Mouse (Mus musculus) hindbrain, embryonic 16.5 days (tissue): ENCODE data around the gene Ube2h. TPM values are rescaled to one million over a fixed set of nuclear protein-coding genes. Genes with fewer than 3 reads are reported as not detected.

ENCODE experiments used
- ATAC-seq: fragments of 200-750 bp; cut with Nextera tagmentation; 2 replicates; pipeline ENCODE4 v1.8.0; 2017; ENCODE audit warnings: moderate TSS enrichment, moderate library complexity
- H3K27ac ChIP-seq: fragments of 300-500 bp; sonication (generic); 2 replicates; pipeline ENCODE4 v1.5.1; 2014; ENCODE audit warnings: low read depth, mild to moderate bottlenecking, control low read depth, low read length, moderate library complexity
- H3K27me3 ChIP-seq: fragments of 300-500 bp; sonication (generic); replicated peaks from 2 replicates; pipeline ENCODE4 v1.6.1; 2014; ENCODE audit warnings: low read length; ENCODE audit not compliant: control insufficient read depth, insufficient read depth
- H3K36me3 ChIP-seq: fragments of 300-500 bp; sonication (generic); 2 replicates; pipeline ENCODE4 v1.6.1; 2014; ENCODE audit warnings: mild to moderate bottlenecking, low read length, moderate library complexity, mixed read lengths; ENCODE audit not compliant: control insufficient read depth, insufficient read depth
- H3K4me1 ChIP-seq: fragments of 300-500 bp; sonication (generic); 2 replicates; pipeline ENCODE4 v1.6.1; 2014; ENCODE audit warnings: low read depth, low read length; ENCODE audit not compliant: control insufficient read depth, insufficient read depth
- H3K4me2 ChIP-seq: fragments of 300-500 bp; sonication (generic); 2 replicates; pipeline ENCODE4 v1.6.1; 2014; ENCODE audit warnings: mild to moderate bottlenecking, low read length, control low read depth, moderate library complexity
- H3K4me3 ChIP-seq: fragments of 300-500 bp; sonication (generic); 2 replicates; pipeline ENCODE4 v1.5.1; 2014; ENCODE audit warnings: mild to moderate bottlenecking, low read length, control low read depth, moderate library complexity
- H3K9ac ChIP-seq: fragments of 300-500 bp; sonication (generic); 2 replicates; pipeline ENCODE4 v1.6.1; 2014; ENCODE audit warnings: low read depth, mild to moderate bottlenecking, control low read depth, low read length, moderate library complexity
- H3K9me3 ChIP-seq: fragments of 300-500 bp; sonication (generic); 2 replicates; pipeline ENCODE4 v1.6.1; 2014; ENCODE audit warnings: mild to moderate bottlenecking, low read length, moderate library complexity; ENCODE audit not compliant: control insufficient read depth
- WGBS: fragments of 180-500 bp; shearing (Covaris S2); extraction: QIAGEN DNeasy Blood & Tissue Kit; methylation state at CpG from one replicate; pipeline ENCODE4 v1.1.7; 2014; 5-methylcytosine and 5-hydroxymethylcytosine counted together
- polyA plus RNA-seq: library from polyadenylated mRNA; unstranded; fragments of >200 nt; fragmentation: Nextera tagmentation; extraction: Ambion mirVana; gene quantifications from 2 replicates; pipeline ENCODE4 v1.2.1, GENCODE M21; 2015

Gene Ube2h
- polyA plus RNA-seq, 1 experiment from 2014 or later = 53.1 TPM

DNA sequence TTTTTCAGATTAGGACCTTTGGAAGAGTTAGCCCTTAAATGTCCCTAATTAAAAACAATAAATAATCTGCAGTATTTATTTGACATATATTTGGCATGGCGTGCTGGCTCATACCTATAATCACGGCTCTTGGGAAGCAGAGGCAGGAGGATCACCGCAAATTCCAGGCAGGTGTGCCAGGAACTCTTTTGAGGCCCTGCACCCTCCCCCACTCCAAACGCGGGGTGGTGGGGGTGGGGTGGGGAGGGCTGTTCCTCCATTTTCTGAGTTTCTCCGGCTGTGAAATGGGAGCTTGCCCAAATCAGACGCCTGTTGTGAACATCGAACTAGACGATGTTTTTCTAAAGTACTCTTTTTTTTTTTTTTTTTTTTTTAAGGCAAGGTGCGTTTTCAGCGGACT is 125.3 kb downstream of the Ube2h start:
- Histone ChIP-seq H3K4me2 (no peak overlapping the region), H3K9me3 (peaks cover 2% of the 10 kb centered on the region; the same call in 1 of the 2 replicates), H3K4me3 (no peak overlapping the region), H3K9ac (no peak overlapping the region), H3K27me3 (peaks cover 58% of the 10 kb centered on the region), H3K36me3 (no peaks in the 10 kb centered on the region), H3K27ac (no peak overlapping the region), H3K4me1 (peaks cover 16% of the 10 kb centered on the region)
- no peak for ATAC-seq
- whole genome bisulfite sequencing = 19% methylated on average over 11 of the region's 11 CpGs

DNA sequence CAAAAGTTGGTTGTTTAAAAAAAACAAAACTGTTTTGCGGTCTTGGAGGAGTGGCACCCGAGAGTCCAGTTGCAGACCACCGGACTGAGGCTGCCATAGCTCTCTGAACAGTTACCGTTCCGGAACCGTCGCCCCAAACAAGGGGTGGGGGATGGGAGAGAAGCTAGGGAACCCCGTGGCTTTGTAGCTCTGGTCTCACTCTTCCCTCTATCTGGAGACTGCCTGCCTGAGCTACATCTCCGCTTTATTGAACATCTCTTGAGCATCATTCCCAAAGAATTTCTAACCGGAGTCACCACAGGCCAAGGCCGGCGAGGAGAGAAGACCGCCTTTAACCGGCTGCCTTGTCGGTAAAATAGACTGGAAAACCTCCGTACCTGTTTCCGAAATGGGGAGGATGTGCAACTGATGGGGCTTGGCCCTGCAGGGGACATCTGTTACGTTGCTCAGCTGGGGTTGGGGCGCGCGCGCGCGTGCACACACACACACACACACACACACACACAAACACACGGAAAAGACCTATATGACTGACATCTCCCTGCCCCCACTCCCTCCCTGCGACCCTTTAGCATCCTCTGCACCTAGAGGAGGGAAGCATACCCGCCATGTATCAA is 126.2 kb downstream of the Ube2h start:
- Histone ChIP-seq H3K27me3 (peaks cover 66% of the 10 kb centered on the region), H3K4me2 (no peak overlapping the region), H3K36me3 (no peaks in the 10 kb centered on the region), H3K4me1 (peaks cover 22% of the 10 kb centered on the region), H3K9ac (no peak overlapping the region), H3K9me3 (no peaks in the 10 kb centered on the region), H3K4me3 (no peak overlapping the region), H3K27ac (no peak overlapping the region)
- WGBS = 3% methylated on average over 27 of the region's 27 CpGs
- ATAC-seq = no peak

DNA sequence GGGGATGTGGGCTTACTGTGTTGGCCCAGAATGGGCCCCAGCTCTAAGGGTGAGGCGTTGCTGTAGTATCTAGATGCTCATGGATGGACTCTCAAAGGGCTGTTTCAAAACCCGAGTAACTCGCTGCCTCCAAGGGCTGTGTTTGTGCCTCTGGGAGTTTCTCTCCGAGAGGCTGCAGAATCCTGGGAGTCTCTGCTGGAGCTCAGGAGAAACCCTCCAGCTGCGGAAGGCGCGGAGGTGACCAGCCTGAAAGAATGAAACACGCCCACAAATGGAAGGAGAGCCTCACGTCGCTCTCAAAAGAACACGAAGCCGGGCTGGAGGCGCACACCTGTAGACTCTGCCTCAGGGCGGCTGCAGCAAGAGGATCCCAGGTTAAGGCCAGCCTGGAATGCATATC is 127.0 kb downstream of the Ube2h start:
- Histone ChIP-seq H3K4me2 (no peak overlapping the region), H3K4me1 (peaks cover 22% of the 10 kb centered on the region), H3K9me3 (no peaks in the 10 kb centered on the region), H3K4me3 (no peak overlapping the region), H3K36me3 (no peaks in the 10 kb centered on the region), H3K9ac (no peak overlapping the region), H3K27me3 (peaks cover 69% of the 10 kb centered on the region), H3K27ac (no peak overlapping the region)
- ATAC-seq = no peak
- WGBS = 6% methylated on average over 14 of the region's 14 CpGs

DNA sequence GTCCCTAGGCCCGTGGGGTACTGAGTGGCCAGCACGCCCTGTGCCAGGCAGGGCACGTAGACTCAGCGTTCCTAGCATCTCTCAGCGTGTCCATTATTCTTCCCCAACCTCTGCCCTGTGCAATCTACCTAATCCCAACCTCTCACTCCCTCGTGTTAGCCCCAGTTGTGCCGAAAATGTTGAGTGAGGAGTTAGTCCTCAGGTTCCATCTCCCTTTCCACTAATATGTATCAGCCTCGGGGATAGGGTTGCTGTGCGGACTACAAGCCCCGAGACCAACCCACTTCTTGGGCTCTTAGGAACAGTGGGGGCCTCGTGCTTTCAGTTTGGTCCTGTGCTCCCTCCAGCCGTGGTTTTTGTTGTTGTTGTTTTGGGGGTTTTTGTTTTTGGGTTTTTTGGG is 127.8 kb downstream of the Ube2h start:
- Histone ChIP-seq H3K9ac (no peak overlapping the region), H3K9me3 (no peaks in the 10 kb centered on the region), H3K4me2 (no peak overlapping the region), H3K27me3 (peaks cover 74% of the 10 kb centered on the region), H3K4me3 (no peak overlapping the region), H3K4me1 (peaks cover 22% of the 10 kb centered on the region), H3K27ac (no peak overlapping the region), H3K36me3 (no peaks in the 10 kb centered on the region)
- ATAC-seq = no peak
- WGBS = 5% methylated on average over 12 of the region's 12 CpGs

DNA sequence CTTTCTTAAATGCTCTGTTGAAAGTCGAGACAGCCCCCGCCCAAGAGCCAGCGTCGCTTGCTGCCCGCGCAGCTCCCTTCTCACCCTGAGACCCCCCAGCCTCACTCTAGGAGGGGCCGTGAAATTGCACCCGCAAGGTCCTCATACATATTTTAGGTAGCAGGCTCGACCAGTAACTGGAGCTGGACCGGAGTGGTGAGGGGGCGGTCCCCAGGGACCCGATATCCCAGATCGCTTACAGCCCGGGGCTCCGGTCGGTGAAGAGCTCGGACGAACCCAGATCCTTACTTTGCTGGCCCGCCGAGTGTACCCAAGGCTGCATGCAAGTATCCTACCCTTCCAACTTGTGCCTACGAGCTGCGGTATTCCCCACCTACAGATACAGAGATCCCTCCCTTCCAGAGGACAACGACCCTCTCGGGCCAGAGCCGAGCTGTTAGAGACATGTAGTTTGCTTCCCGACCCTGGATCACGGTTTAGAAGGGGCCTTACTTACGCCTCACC is 128.4 kb downstream of the Ube2h start:
- WGBS = 0% methylated on average over 28 of the region's 28 CpGs
- no peaks in the 10 kb centered on the region for H3K36me3 ChIP-seq
- peak overlapping the region; percentile 38 for H3K4me2 ChIP-seq
- H3K27ac ChIP-seq = no peak overlapping the region
- peaks cover 74% of the 10 kb centered on the region for H3K27me3 ChIP-seq
- peaks cover 22% of the 10 kb centered on the region for H3K4me1 ChIP-seq
- no peak; the same call in 1 of the 2 replicates for ATAC-seq
- H3K9me3 ChIP-seq = no peaks in the 10 kb centered on the region
- peak overlapping the region; percentile 10 for H3K4me3 ChIP-seq
- no peak overlapping the region; the same call in 1 of the 2 replicates for H3K9ac ChIP-seq

DNA sequence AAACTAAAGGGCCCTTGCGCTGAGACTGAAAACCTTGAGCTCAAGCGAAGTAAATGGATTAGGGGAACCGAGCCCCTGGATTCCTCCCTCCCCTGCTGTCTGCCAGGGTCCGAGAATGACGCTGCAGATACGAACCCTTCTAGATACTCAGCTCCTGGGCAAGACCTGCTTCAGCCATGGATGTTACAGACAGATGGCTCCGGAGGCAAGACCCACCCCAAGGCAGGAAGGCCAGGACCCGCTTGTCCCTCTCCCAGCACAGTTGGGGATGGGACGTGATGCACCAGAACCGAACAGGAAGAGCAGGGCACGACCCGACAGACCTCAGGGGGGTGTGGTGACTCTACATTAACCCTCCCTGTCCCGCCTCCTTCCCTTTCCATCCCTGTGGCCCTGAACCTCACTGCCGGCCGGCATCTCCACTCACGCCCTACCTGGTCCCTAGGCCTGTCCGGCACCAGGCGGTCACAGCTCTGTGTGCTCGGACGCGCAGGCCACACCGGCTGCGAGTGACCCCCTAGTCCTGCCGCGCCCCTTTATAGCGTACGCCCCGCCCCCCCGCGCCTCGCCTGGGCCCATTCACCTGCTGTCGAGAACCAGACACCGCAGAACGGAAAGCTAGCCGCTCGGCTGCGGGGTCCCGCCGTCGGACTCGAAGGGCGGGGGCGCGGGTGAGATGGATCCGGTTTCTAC is 129.0 kb downstream of the Ube2h start:
- peak overlapping the region; percentile 10; the same call in 1 of the 2 replicates for H3K4me3 ChIP-seq
- peak; percentile 35; the same call in 1 of the 2 replicates for ATAC-seq
- H3K4me2 ChIP-seq = peak overlapping the region; percentile 38
- WGBS = 0% methylated on average over 45 of the region's 45 CpGs
- H3K36me3 ChIP-seq = no peaks in the 10 kb centered on the region
- H3K9me3 ChIP-seq = no peaks in the 10 kb centered on the region
- H3K4me1 ChIP-seq = peaks cover 22% of the 10 kb centered on the region
- H3K27ac ChIP-seq = no peak overlapping the region
- peaks cover 73% of the 10 kb centered on the region for H3K27me3 ChIP-seq
- H3K9ac ChIP-seq = no peak overlapping the region

DNA sequence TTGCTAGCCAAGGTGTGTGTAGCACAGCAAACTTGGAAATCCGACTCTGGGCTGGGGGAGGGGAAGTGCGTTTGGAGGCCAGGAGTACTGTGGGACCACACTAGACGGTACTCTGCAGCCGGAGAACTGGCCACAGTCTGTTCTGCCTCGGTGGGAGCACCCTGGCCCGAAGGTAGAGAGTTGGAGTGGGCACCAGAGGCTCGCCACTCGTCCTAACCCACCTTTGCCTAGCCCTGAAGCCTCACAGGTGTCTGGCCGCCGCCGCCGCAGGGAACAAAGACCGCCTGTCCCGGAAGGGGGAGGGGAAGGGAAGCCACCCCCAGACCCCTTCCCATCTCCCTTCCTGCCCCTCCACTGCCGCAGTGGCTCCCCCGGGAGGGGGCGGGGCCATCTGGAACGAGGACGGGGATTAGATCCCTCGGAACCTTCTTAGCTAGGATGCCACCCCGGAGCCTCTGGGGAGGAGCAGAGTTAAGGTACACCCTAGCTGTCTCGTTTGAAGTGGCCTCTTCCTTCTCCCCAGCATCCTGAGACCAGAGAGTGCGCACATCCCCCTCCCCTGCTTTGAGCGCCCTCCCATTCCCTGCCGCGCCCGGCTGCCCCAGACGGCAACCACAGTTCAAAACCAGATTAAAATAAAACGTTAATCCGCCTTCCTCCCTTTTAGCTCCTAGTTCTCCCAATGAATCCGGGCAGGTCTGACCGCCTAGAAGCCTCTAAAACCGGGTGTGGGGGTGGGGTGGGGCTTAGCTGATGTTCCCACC is 129.7 kb downstream of the Ube2h start:
- peaks cover 22% of the 10 kb centered on the region for H3K4me1 ChIP-seq
- no peak overlapping the region for H3K27ac ChIP-seq
- H3K9ac ChIP-seq = no peak overlapping the region
- no peak overlapping the region; the same call in 1 of the 2 replicates for H3K4me2 ChIP-seq
- H3K36me3 ChIP-seq = no peaks in the 10 kb centered on the region
- ATAC-seq = no peak
- H3K9me3 ChIP-seq = no peaks in the 10 kb centered on the region
- H3K4me3 ChIP-seq = peak overlapping the region; percentile 19; the same call in 1 of the 2 replicates
- peaks cover 72% of the 10 kb centered on the region for H3K27me3 ChIP-seq
- under 1% methylated on average over 27 of the region's 33 CpGs for WGBS

DNA sequence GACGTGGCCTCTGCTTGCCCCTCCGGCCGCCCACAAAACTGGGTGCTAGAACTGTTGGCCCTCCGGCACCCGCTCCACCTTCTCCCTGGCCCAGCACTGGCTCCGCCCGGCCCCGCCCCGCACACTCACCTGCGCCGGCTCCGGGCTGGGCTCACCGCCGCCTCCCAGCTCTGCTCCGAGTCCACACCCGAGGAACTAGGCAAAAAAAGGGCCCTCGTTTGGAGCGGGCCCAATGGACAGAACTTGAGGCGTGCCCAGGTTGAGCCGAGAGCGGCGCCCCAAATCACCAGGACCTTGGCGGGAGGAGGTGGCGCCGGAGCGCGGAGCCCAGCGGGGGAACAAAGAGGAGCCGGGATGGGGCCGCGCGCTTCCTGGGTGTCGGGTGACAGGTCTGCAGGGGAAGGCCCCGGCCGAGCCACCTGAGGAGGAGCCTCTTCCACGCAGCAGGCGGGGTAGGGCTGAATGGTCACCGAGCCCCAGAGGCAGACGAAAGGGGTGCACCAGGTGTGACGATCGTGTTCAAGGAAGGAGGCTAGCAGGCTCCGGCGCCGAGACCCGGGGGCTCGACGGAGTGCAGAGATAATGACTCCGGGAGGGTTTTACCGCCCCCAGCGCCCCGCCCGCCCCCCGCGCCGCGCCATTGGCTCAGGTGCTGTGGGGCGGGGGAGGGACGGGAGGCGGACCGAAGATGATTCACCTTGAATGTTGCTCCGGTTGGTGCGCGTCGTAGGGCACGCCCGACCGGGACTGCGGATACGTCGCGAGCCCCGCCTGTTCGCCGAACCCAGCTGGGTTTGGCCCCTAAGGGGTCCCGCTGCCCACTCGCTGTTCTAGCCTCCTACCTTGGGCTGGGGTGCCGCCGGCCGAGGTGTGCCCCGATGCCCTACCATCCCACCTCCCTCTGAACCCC is 130.5 kb downstream of the Ube2h start:
- under 1% methylated on average over 60 of the region's 80 CpGs for WGBS
- Histone ChIP-seq H3K27me3 (peaks cover 66% of the 10 kb centered on the region), H3K36me3 (no peaks in the 10 kb centered on the region), H3K4me1 (peaks cover 22% of the 10 kb centered on the region), H3K4me3 (peak overlapping the region; percentile 19), H3K9me3 (no peaks in the 10 kb centered on the region), H3K9ac (no peak overlapping the region), H3K4me2 (peak overlapping the region; percentile 31), H3K27ac (no peak overlapping the region)
- no peak for ATAC-seq
